Mouse (Mus musculus) heart, adult 2 months (tissue): ENCODE results near the gene Tmem39b. TPM values are rescaled to one million over a fixed set of nuclear protein-coding genes. Genes with fewer than 3 reads are reported as not detected.
"Not testable (repeated sequence)": the region's sequence is repeated elsewhere in the genome, so short reads cannot be mapped to it uniquely, and the experiment has no call there.

Experiments
- DNase-seq, 2 experiments: peaks; one replicate each; pipeline ENCODE4 v3.0.0; 2021
- H3K27ac ChIP-seq: fragments of 200-600 bp; 2 replicates; pipeline ENCODE4 v1.8.1; 2022
- H3K27me3 ChIP-seq: fragments of 200-500 bp; 2 replicates; pipeline ENCODE4 v1.6.1; 2012; ENCODE audit warnings: mild to moderate bottlenecking, low read length, inconsistent platforms, mixed read lengths; ENCODE audit not compliant: control insufficient read depth, insufficient read depth
- H3K36me3 ChIP-seq: fragments of 200-500 bp; 2 replicates; pipeline ENCODE4 v1.6.1; 2012; ENCODE audit warnings: low read length, inconsistent platforms; ENCODE audit not compliant: control insufficient read depth, insufficient read depth
- H3K4me1 ChIP-seq: fragments of 200-500 bp; 2 replicates; pipeline ENCODE4 v1.6.1; 2011; ENCODE audit warnings: low read length; ENCODE audit not compliant: control insufficient read depth, insufficient read depth
- H3K4me3 ChIP-seq: fragments of 200-600 bp; 2 replicates; pipeline ENCODE4 v1.8.1; 2022
- H3K79me2 ChIP-seq: fragments of 200-500 bp; replicated peaks from 2 replicates; pipeline ENCODE4 v1.6.1; 2012; ENCODE audit warnings: mild to moderate bottlenecking, inconsistent platforms, low read length, moderate library complexity, mixed read lengths; ENCODE audit not compliant: control insufficient read depth, insufficient read depth
- H3K9ac ChIP-seq: fragments of 200-500 bp; 2 replicates; pipeline ENCODE4 v1.6.1; 2012; ENCODE audit warnings: low read depth, mild to moderate bottlenecking, control low read depth, inconsistent platforms, low read length, mixed read lengths
- CTCF ChIP-seq: fragments of 200-600 bp; IDR thresholded peaks from 2 replicates; pipeline ENCODE4 v1.8.1; 2022; ENCODE audit warnings: antibody characterized with exemption, mild to moderate bottlenecking, moderate library complexity
- EP300 ChIP-seq: fragments of 200-500 bp; IDR thresholded peaks from 2 replicates; pipeline ENCODE4 v1.6.1; 2011; ENCODE audit warnings: low read depth, low read length, control low read depth; ENCODE audit not compliant: insufficient read depth
- POLR2A ChIP-seq: fragments of 200-500 bp; IDR thresholded peaks from 2 replicates; pipeline ENCODE4 v1.6.1; 2011; ENCODE audit warnings: mild to moderate bottlenecking, low read depth, low read length, control low read depth; ENCODE audit not compliant: insufficient read depth
- WGBS: fragments of 180-500 bp; shearing (Covaris S2); methylation state at CpG from one replicate; pipeline ENCODE4 v1.1.7; 2018; 5-methylcytosine and 5-hydroxymethylcytosine counted together
- intact Hi-C: fragments of 180-260 bp; cut with DNase I; formaldehyde crosslinking; loops from one replicate; pipeline ENCODE4 v1.15.1; 2025
- polyA plus RNA-seq: library from polyadenylated mRNA; depleted of rRNA; stranded (reverse); fragments of >200 nt; gene quantifications from 2 replicates; pipeline ENCODE4 v1.2.3, GENCODE M21; 2012
- total RNA-seq, 2 experiments: library from RNA; stranded (reverse); gene quantifications; 2 replicates each; pipeline ENCODE4 v1.2.3; 2021

Tmem39b gene
- total and polyA plus RNA-seq, 3 experiments, result 4.8 to 13.4 (median 5.0) TPM

GRCm38 (mm10) chr4:129716310-129716709 lies 19.7 kb upstream of the Tmem39b start:
- Histone ChIP-seq H3K36me3 (no peaks in the 10 kb centered on the region; the same call in 1 of the 2 replicates), H3K4me1 (no peaks in the 10 kb centered on the region)
- DNase-seq, result no peak

GRCm38 (mm10) chr4:129709486-129710129 lies 13.0 kb upstream of the Tmem39b start:
- intact Hi-C loops, result no loop called here
- Histone ChIP-seq H3K4me3 (no peak overlapping the region), H3K27me3 (no peaks in the 10 kb centered on the region), H3K9ac (no peak overlapping the region), H3K4me1 (no peaks in the 10 kb centered on the region), H3K36me3 (no peaks in the 10 kb centered on the region; the same call in 1 of the 2 replicates), H3K27ac (no peak overlapping the region), H3K79me2 (no peaks in the 10 kb centered on the region; the same call in 1 of the 2 replicates)
- DNase-seq, result no peak
- TF ChIP-seq POLR2A, result no peak
- TF ChIP-seq EP300, result no peak
- no peak for TF ChIP-seq CTCF
- 77% methylated on average over 8 of the region's 8 CpGs for WGBS

More at GRCm38 (mm10) chr4:129716310-129716709, 19.7 kb upstream of the Tmem39b start:
- Histone ChIP-seq H3K9ac (no peak overlapping the region), H3K27me3 (no peaks in the 10 kb centered on the region), H3K79me2 (no peaks in the 10 kb centered on the region), H3K4me3 (no peak overlapping the region), H3K27ac (no peak overlapping the region)
- intact Hi-C loops, result no loop called here
- TF ChIP-seq POLR2A (no peak), EP300 (no peak), CTCF (no peak)
- 79% methylated on average over 9 of the region's 9 CpGs for WGBS

- H3K27ac ChIP-seq, result no peak overlapping the region
- H3K36me3 ChIP-seq, result no peaks in the 10 kb centered on the region; the same call in 1 of the 2 replicates
- no peak for DNase-seq
- H3K4me3 ChIP-seq, result no peak overlapping the region
- no peaks in the 10 kb centered on the region; the same call in 1 of the 2 replicates for H3K79me2 ChIP-seq
- H3K27me3 ChIP-seq, result no peaks in the 10 kb centered on the region
- TF ChIP-seq POLR2A (no peak), CTCF (no peak), EP300 (no peak)
- peaks cover 4% of the 10 kb centered on the region for H3K4me1 ChIP-seq
- H3K9ac ChIP-seq, result no peak overlapping the region
- 73% methylated on average over 3 of the region's 3 CpGs for WGBS
- intact Hi-C loops, result no loop called here
Observed at GRCm38 (mm10) chr4:129706750-129707149, 10.1 kb upstream of the Tmem39b start.

DNA sequence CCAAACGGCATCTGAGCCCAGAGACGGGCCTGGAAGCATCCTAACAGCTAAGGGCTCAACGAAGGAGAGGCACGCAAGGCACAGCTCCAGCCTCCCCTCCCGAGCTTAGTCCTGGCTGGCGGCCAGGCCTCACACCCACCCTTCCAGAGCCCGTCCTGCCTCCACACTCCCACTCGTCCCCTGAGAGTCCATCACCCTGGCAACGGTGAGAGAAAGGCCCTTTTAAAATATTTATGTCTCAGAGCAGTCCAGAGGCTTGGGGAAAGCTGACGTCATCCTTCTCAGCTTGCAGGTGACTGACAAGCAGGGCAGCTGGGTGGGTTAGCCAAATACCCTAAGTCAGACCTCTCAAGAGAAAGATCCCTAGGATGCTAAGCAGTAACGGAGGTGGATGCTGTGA lies 5.8 kb upstream of the Tmem39b start:
- Histone ChIP-seq H3K79me2 (no peaks in the 10 kb centered on the region), H3K4me1 (peaks cover 4% of the 10 kb centered on the region), H3K4me3 (no peak overlapping the region), H3K27me3 (no peaks in the 10 kb centered on the region), H3K36me3 (no peaks in the 10 kb centered on the region; the same call in 1 of the 2 replicates), H3K27ac (no peak overlapping the region; the same call in 1 of the 2 replicates), H3K9ac (no peak overlapping the region)
- intact Hi-C loops, result loop anchor here (2.0 to 5.0 kb wide), 3 partner anchors 82 to 385 kb away; no protein-coding TSS in a partner anchor
- whole genome bisulfite sequencing, result 13% methylated on average over 11 of the region's 11 CpGs
- peak; percentile 69 to 70 for DNase-seq
- no peak for TF ChIP-seq CTCF
- TF ChIP-seq POLR2A, result no peak
- no peak for TF ChIP-seq EP300

- H3K4me3 ChIP-seq, result no peak overlapping the region
- peaks cover 4% of the 10 kb centered on the region for H3K4me1 ChIP-seq
- 0 out of 2 replicates have a peak overlapping the region, but pooled peaks have one; percentile 1 for H3K9ac ChIP-seq
- H3K36me3 ChIP-seq, result no peaks in the 10 kb centered on the region
- 30% methylated on average over 17 of the region's 17 CpGs for WGBS
- DNase-seq, result peak; percentile 78 to 79
- H3K27me3 ChIP-seq, result no peaks in the 10 kb centered on the region
- no peak for TF ChIP-seq POLR2A
- peak; percentile 77 for TF ChIP-seq EP300
- peak; percentile 93 for TF ChIP-seq CTCF
- no peaks in the 10 kb centered on the region for H3K79me2 ChIP-seq
- intact Hi-C loops, result loop anchor here (1.0 to 5.0 kb wide), 4 partner anchors 83 to 386 kb away; no protein-coding TSS in a partner anchor
- peak overlapping the region; percentile 7; the same call in 1 of the 2 replicates for H3K27ac ChIP-seq
Observed at GRCm38 (mm10) chr4:129701503-129702377, 5.1 kb upstream of the Tmem39b start.

DNA sequence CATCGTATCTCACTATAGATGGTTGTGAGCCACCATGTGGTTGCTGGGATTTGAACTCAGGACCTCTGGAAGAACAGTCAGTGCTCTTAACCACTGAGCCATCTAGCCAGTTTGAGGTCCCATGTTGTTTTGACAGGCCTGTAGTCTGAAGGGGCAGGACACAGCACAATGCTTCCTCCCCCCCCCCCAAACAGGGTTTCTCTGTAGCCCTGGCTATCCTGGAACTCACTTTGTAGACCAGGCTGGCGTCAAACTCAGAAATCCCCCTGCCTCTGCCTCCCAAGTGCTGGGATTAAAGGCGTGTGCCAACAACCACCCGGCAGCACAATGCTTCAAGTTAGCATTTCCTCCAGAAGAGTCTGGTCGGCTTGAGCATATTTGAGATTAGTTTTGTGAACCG lies 4.0 kb upstream of the Tmem39b start:
- H3K9ac ChIP-seq, H3K4me1 ChIP-seq, DNase-seq, H3K27ac ChIP-seq, H3K27me3 ChIP-seq, H3K36me3 ChIP-seq, H3K79me2 ChIP-seq, H3K4me3 ChIP-seq: not testable (repeated sequence)
- intact Hi-C loops, result loop anchor here (1.0 to 5.0 kb wide), 3 partner anchors 228 to 387 kb away; no protein-coding TSS in a partner anchor
- WGBS, result 82% methylated on average over 6 of the region's 6 CpGs
